Comparison of ENCODE assay signal across 20 mouse cellular contexts in genomic region chr7:135134619-135135018, GRCm38 (mm10).
DNase-seq lines count a peak whose midpoint lies in the region; ATAC-seq and TF ChIP-seq lines count a peak whose summit lies in the region.
"Had no signal": no experiment of that assay in that cellular context is flagged by ENCODE, and none has a peak within 500 bp of the region (broad histone marks: within the 10 kb centered on the region; RNA-seq: fewer than 3 reads in every experiment).

No protein-coding gene starts in this region.

- no peak overlapping the region for H3K4me2 ChIP-seq in hindbrain, postnatal 0 days (ENCODE audit: low read depth, low read length)
- no peak overlapping the region for H3K4me2 ChIP-seq in hindbrain, embryonic 11.5 days (replicated peaks; ENCODE audit: low read depth, low read length)
- H3K4me2 ChIP-seq in limb, embryonic 12.5 days, result no peak overlapping the region
- H3K4me2 ChIP-seq in kidney, embryonic 16.5 days (replicated peaks; ENCODE audit: low read depth, low read length), result no peak overlapping the region
- H3K4me2 ChIP-seq: heart, embryonic 11.5 days; hindbrain, embryonic 15.5 days; lung, embryonic 15.5 days had no signal

- peaks cover 4% of the 10 kb centered on the region; the same call in 1 of the 2 replicates for H3K4me1 ChIP-seq in hindbrain, postnatal 0 days (ENCODE audit: insufficient read depth, low read length)
- no peaks in the 10 kb centered on the region for H3K4me1 ChIP-seq in hindbrain, embryonic 11.5 days (replicated peaks; ENCODE audit: control insufficient read depth, insufficient read depth, low read length)
- no peaks in the 10 kb centered on the region; the same call in 1 of the 2 replicates for H3K4me1 ChIP-seq in limb, embryonic 12.5 days (replicated peaks)
- 0 out of 2 replicates have a peak, but pooled peaks cover 2% of the 10 kb centered on the region for H3K4me1 ChIP-seq in limb, embryonic 10.5 days
- peaks cover 11% of the 10 kb centered on the region for H3K4me1 ChIP-seq in kidney, embryonic 16.5 days (ENCODE audit: insufficient read depth, low read length)

- H3K36me3 ChIP-seq in hindbrain, postnatal 0 days (ENCODE audit: insufficient read depth, low read length), result no peaks in the 10 kb centered on the region
- H3K36me3 ChIP-seq in hindbrain, embryonic 11.5 days (ENCODE audit: control insufficient read depth, insufficient read depth, low read length), result no peaks in the 10 kb centered on the region
- peaks cover 51% of the 10 kb centered on the region; the same call in 1 of the 2 replicates for H3K36me3 ChIP-seq in limb, embryonic 12.5 days
- H3K36me3 ChIP-seq in limb, embryonic 10.5 days, result peaks cover 47% of the 10 kb centered on the region
- peaks cover 22% of the 10 kb centered on the region for H3K36me3 ChIP-seq in kidney, embryonic 16.5 days (ENCODE audit: insufficient read depth, low read length)
- H3K36me3 ChIP-seq: hindbrain, embryonic 15.5 days had no signal

- DNase-seq in hindbrain, postnatal 0 days (ENCODE audit: low spot score), result peak; percentile 6
- no peak for DNase-seq in hindbrain, embryonic 11.5 days (ENCODE audit: low spot score)
- DNase-seq in limb, embryonic 10.5 days (ENCODE audit: low spot score), result no peak
- DNase-seq in brain, embryonic 14.5 days (ENCODE audit: low read depth), result peak; percentile 30
- DNase-seq: cerebellum, adult 2 months; forebrain, postnatal 0 days; heart, postnatal 10 days; layer of hippocampus, adult 9-11 months; right cerebral cortex, postnatal 25 days; thymus, postnatal 36 days had no signal

- H3K4me3 ChIP-seq in hindbrain, postnatal 0 days (ENCODE audit: low read length), result no peak overlapping the region
- H3K4me3 ChIP-seq in hindbrain, embryonic 11.5 days (ENCODE audit: low read depth, low read length), result no peak overlapping the region
- H3K4me3 ChIP-seq in limb, embryonic 12.5 days (replicated peaks), result no peak overlapping the region
- H3K4me3 ChIP-seq in limb, embryonic 10.5 days, result no peak overlapping the region
- no peak overlapping the region for H3K4me3 ChIP-seq in kidney, embryonic 16.5 days (ENCODE audit: low read length)
- H3K4me3 ChIP-seq: hindbrain, embryonic 15.5 days; lung, embryonic 15.5 days had no signal

- no peak overlapping the region for H3K27ac ChIP-seq in hindbrain, postnatal 0 days
- no peak overlapping the region for H3K27ac ChIP-seq in hindbrain, embryonic 11.5 days (ENCODE audit: low read depth, low read length)
- H3K27ac ChIP-seq in limb, embryonic 12.5 days, result 0 out of 2 replicates have a peak overlapping the region, but pooled peaks have one; percentile 5
- H3K27ac ChIP-seq in limb, embryonic 10.5 days, result no peak overlapping the region
- H3K27ac ChIP-seq in kidney, embryonic 16.5 days (ENCODE audit: low read length), result 0 out of 2 replicates have a peak overlapping the region, but pooled peaks have one; percentile 17
- H3K27ac ChIP-seq: hindbrain, embryonic 15.5 days; liver, embryonic 14.5 days; lung, embryonic 15.5 days; macrophage had no signal

- no peak for TF ChIP-seq CTCF in hindbrain, postnatal 0 days (IDR thresholded peaks at IDR 0.05; ENCODE audit: low read depth)
- TF ChIP-seq CTCF in brain, embryonic 14.5 days (IDR thresholded peaks at IDR 0.05; ENCODE audit: borderline replicate concordance, extremely low read depth, insufficient read depth, insufficient read length), result no peak

- 39% methylated on average over 12 of the region's 12 CpGs for WGBS in hindbrain, postnatal 0 days
- 49% methylated on average over 12 of the region's 12 CpGs for WGBS in hindbrain, embryonic 11.5 days
- 69% methylated on average over 12 of the region's 12 CpGs for WGBS in limb, embryonic 12.5 days
- 78% methylated on average over 12 of the region's 12 CpGs for WGBS in limb, embryonic 10.5 days
- 29% methylated on average over 12 of the region's 12 CpGs for WGBS in kidney, embryonic 16.5 days

- no peak for TF ChIP-seq POLR2A in brain, embryonic 14.5 days (IDR thresholded peaks at IDR 0.05; ENCODE audit: borderline replicate concordance, extremely low read depth, insufficient read depth, insufficient read length, poor library complexity, severe bottlenecking)

- H3K9ac ChIP-seq in hindbrain, postnatal 0 days (replicated peaks; ENCODE audit: low read length), result no peak overlapping the region
- H3K9ac ChIP-seq in hindbrain, embryonic 11.5 days (ENCODE audit: low read depth, low read length), result no peak overlapping the region
- H3K9ac ChIP-seq in limb, embryonic 12.5 days (replicated peaks), result no peak overlapping the region
- no peak overlapping the region for H3K9ac ChIP-seq in kidney, embryonic 16.5 days (replicated peaks; ENCODE audit: low read length)
- H3K9ac ChIP-seq: forebrain, postnatal 0 days; hindbrain, embryonic 15.5 days; liver, embryonic 14.5 days; lung, embryonic 15.5 days had no signal

- H3K9me3 ChIP-seq in hindbrain, postnatal 0 days (ENCODE audit: low read length), result no peaks in the 10 kb centered on the region
- H3K9me3 ChIP-seq in hindbrain, embryonic 11.5 days (ENCODE audit: control insufficient read depth, low read length), result no peaks in the 10 kb centered on the region
- H3K9me3 ChIP-seq in limb, embryonic 12.5 days, result no peaks in the 10 kb centered on the region
- no peaks in the 10 kb centered on the region for H3K9me3 ChIP-seq in limb, embryonic 10.5 days (replicated peaks)
- no peaks in the 10 kb centered on the region for H3K9me3 ChIP-seq in kidney, embryonic 16.5 days (ENCODE audit: low read length)
- H3K9me3 ChIP-seq: hindbrain, embryonic 15.5 days; lung, embryonic 15.5 days had no signal

- no peak for ATAC-seq in hindbrain, postnatal 0 days
- no peak for ATAC-seq in hindbrain, embryonic 11.5 days (ENCODE audit: low FRiP score)
- no peak for ATAC-seq in limb, embryonic 12.5 days (ENCODE audit: insufficient number of reproducible peaks, insufficient read depth, low FRiP score, low TSS enrichment, low read depth)
- ATAC-seq in kidney, embryonic 16.5 days (ENCODE audit: low FRiP score, low TSS enrichment), result peak; percentile 86
- no peak for ATAC-seq in granulocyte monocyte progenitor cell, adult 5-6 weeks (replicated peaks; ENCODE audit: poor library complexity, severe bottlenecking)
- ATAC-seq: forebrain, postnatal 0 days; intestine, postnatal 0 days; midbrain, embryonic 16.5 days had no signal

- H3K27me3 ChIP-seq in hindbrain, postnatal 0 days (ENCODE audit: insufficient read depth, low read length), result no peaks in the 10 kb centered on the region
- peaks cover 4% of the 10 kb centered on the region; the same call in 1 of the 2 replicates for H3K27me3 ChIP-seq in hindbrain, embryonic 11.5 days (ENCODE audit: control insufficient read depth, insufficient read depth, low read length)
- no peaks in the 10 kb centered on the region for H3K27me3 ChIP-seq in limb, embryonic 12.5 days
- H3K27me3 ChIP-seq in limb, embryonic 10.5 days (ENCODE audit: low read depth, poor library complexity, severe bottlenecking), result no peaks in the 10 kb centered on the region
- H3K27me3 ChIP-seq in kidney, embryonic 16.5 days (ENCODE audit: insufficient read depth, low read length), result no peaks in the 10 kb centered on the region
- H3K27me3 ChIP-seq: hindbrain, embryonic 15.5 days; lung, embryonic 15.5 days had no signal

Comparison
In these comparisons a context has a peak if more than half of its experiments do, and no peak if none do; other contexts are left out.
1. DNase-seq: peak in hindbrain, postnatal 0 days (single experiment) and brain, embryonic 14.5 days (single experiment); none in hindbrain, embryonic 11.5 days (single experiment) and limb, embryonic 10.5 days (single experiment).
2. H3K27ac ChIP-seq: peak in limb, embryonic 12.5 days (single experiment) and kidney, embryonic 16.5 days (single experiment); none in hindbrain, postnatal 0 days (single experiment), hindbrain, embryonic 11.5 days (single experiment) and limb, embryonic 10.5 days (single experiment).